Mouse (Mus musculus) gastrocnemius, postnatal 14 days (tissue): ENCODE data around the gene 1700037C18Rik. TPM values are rescaled to one million over a fixed set of nuclear protein-coding genes. Genes with fewer than 3 reads are reported as not detected.
A peak's percentile ranks its signal among the peaks of the same experiment; 100 is the strongest.

Source experiments
- DNase-seq: peaks from one replicate; pipeline ENCODE4 v3.0.0; 2021; ENCODE audit warnings: mixed read lengths
- intact Hi-C: fragments of 180-260 bp; cut with DNase I; formaldehyde crosslinking; loops from one replicate; pipeline ENCODE4 v1.15.1; 2025; ENCODE audit warnings: low total_unique reads
- long read RNA-seq, 2 experiments: library from polyadenylated mRNA; stranded (forward); transcript quantifications; one replicate each; pipeline ENCODE4 v2.0.0; 2021
- total RNA-seq, 2 experiments: library from RNA; stranded (reverse); gene quantifications; 2 replicates each; pipeline ENCODE4 v1.2.3; 2021

The 1700037C18Rik gene
- total RNA-seq: 1 to 10 TPM; 1.7 to 2.2 TPM
- long read RNA-seq, experiment 1, partial matches to known transcripts: 0 of 3 reads
- long read RNA-seq, experiment 1, other reads (novel, unspliced or antisense): 1 of 3 reads
- long read RNA-seq, experiment 2, partial matches to known transcripts: 0 of 3 reads
- long read RNA-seq, experiment 2, other reads (novel, unspliced or antisense): 3 of 3 reads

DNA sequence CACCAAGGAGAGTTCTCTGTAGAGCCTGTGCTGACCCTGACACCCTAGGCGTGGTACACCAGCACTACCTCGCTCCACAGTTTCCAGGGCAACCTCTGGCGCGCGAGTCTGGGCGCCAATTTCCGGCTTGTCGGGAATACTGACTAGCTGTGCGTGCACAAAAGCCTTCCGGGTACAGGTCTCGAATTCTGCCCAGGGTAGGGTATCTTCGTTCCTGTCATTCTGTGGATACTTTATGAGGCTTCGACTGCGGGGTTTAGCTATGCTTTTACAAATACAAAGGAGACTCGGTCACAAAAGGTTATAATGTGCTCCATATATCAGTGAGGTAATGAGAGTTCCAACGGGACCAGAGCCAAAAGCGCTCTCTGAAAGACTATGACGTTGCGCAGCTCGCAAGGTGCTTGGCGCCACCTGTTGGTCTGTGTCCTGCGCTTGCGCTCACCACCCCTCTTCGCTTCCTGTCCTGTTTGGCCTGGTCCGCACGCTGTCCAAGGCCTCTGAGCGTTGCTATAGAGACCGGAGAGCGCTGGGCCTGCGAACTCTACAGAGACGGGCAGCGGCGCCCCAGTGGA, at the start of gene 1700037C18Rik, which contains the start of gene Cluap1:
TSS of gene 1700037C18Rik (minus strand) at position 153 of the 575 bp plus-strand sequence.
TSS of gene Cluap1 (plus strand) at position 265 of the 575 bp plus-strand sequence.
- DNase-seq: peak; percentile 92
- intact Hi-C loops: loop anchor here (10.0 kb wide), 1 partner anchor 64 kb away; the partner anchor contains the start of gene Zfp174

DNA sequence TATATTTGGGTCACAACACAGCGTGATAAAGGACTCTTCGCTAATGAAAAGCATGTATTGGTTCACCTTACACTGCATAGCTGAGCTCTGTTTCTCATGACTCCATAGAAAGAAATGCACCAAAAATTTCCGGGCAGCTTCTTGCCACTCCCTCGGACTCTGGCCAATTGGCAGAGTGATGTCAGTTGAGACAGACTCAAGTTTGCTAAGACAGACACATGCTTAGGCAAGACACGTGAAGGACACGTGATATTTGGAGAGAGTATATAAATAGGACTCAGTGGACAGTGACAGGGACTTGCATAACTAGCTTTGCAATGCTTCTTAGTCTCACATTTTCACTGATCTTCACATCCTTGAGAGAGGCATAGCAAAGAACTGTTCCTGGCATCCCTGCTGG, 47.9 kb upstream of the 1700037C18Rik start:
- DNase-seq: peak; percentile 54
- intact Hi-C loops: no loop called here

DNA sequence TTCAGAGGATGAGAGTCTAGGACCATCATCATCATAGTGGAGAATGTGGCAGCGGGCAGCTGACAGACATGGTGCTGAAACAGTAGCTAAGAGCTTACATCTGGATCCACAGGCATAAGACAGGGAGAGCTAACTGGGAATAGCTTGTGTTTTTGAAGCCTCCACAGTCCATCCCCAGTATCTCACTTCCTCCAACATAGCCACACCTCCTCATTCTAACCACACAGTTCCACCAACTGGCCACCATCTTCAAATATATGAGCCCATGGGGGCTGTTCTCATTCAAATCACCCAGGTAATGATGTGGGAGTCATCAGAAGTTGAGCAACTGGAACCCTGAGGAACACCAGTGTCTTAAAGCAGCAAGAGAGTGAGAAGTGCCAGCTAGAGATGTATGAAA, 42.7 kb upstream of the 1700037C18Rik start:
- intact Hi-C loops: no loop called here
- no peak for DNase-seq

DNA sequence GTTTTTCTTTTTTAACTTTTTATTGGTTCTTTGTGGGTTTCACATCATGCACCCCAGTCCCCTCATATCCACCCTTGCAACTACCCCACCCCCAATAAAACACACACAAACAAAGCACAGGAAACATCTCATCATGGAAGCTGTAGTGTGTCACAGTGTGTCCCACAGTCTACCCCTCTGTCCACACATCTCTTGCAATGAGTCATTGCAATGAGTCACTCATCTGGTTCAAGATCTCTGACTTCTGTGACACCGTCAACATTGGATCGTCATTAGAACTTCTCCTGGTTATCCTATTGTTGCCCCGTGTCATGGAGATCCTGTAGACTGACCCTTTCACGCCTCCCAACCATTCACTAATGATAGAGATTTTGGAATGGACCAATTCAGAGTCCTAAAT, 26.2 kb upstream of the 1700037C18Rik start:
- intact Hi-C loops: no loop called here
- no peak for DNase-seq

DNA sequence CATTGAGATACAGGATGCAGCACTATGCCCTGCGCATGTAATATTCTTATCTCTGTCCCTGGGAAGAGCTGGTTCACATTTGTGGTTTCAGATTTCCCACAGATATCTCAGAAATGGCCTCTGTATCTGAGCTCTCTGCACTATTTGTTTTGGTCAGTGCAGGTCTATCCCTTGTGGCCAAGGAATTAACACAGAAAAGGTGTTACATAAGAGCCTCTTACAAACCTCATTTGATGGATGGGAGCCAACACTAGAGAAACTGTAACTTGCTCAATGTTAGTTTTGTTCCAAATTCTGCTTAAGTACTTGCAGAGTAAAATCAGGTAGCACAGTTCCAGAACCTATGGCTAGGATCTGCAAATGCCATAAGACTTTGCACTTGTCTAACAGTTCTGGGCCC, 25.6 kb upstream of the 1700037C18Rik start:
- DNase-seq: no peak
- intact Hi-C loops: no loop called here

DNA sequence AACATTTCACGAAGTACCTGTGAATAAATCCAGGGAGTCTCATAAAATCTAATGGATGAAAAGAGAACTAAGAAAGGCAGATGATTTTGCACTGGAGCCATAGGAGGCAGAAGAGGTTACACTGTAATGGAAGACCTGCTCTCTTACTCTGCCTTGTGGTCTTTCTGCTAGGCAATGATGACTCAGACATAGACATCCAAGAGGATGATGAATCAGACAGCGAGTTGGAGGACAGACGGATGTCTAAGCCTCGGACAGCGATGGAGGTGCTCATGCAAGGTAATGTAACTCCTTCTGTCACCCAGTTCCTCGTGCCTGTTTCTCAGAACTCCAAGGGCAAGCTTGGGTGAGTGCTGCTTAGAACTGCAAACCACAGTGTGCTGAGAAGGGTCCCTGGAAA, 25.0 kb upstream of the 1700037C18Rik start:
- DNase-seq: no peak
- intact Hi-C loops: no loop called here

DNA sequence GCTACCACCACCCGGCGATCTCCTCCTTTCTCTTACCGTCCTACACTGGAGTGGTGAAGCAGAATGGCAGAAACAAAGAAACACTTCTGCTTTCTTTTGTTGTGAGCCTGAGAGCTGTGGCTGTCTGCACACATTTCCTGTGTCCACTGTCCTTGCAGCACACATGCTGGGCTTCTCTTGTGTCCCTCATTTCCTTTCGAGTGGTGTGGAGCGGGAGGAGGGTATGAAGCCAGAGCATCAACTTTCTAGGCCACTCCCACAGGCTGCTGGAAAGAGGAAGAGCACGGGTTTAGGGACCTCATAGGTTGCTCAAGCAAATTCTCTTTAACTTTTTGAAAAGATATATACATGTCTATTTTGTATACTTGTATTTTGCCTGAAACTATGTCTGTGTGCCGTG, 20.7 kb upstream of the 1700037C18Rik start:
- intact Hi-C loops: no loop called here
- DNase-seq: no peak

DNA sequence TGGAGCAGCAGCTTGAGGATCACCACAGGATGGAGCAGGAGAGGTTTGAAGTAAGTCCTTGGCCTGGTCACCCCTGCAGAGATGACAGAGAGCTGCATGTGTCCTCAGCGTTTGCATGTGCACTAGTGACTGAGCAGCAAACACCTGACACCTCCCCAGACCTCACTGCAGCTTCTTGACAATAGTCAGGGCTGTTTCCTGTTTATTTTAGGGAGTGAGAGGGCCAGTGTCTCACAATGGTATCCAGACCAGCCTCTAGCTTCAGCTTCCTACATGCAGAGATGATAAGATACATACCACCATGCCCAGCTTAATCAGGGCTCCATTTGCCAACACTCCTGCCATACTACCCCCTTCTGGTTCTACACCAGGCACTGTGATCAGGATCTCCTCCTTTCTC, 20.1 kb upstream of the 1700037C18Rik start:
- no peak for DNase-seq
- intact Hi-C loops: no loop called here

DNA sequence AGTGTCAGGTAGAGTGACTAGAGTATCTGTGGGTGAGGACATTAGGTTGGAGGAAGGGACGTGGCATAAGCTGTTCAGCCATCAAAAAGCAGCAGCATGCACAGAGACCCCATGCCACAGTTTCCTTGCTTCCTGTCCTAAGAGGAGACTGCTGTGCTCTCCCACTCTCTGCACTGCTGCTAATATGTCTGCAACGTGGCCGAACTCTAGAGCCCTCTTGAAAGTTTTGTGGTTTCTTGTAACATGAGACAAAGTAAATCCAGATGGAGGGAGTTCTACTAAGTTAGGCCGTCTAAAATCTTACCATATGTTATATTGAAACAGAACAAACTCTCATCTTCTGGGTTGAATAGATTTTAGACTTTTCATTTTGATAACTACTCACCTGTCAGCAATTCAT, 15.5 kb upstream of the 1700037C18Rik start:
- intact Hi-C loops: no loop called here
- no peak for DNase-seq

DNA sequence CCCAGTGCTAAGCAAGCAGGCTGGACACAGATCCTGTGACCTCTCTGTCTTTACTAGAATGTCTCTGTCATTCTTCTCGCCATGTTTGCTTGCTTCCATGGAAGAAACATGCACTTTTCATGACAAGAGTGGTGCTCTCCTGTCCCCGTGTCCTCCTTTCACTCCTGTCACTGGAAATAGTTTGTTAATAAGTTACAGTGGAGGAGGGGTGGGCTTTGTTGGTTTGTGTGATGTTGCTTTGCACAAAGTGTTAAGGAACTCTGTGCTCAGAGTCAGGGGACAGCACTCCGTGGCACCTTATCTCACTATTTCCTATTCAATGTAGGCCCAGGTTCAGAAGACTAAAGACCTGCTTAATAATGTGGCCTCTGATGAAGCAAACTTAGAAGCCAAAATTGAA, 15.0 kb upstream of the 1700037C18Rik start:
- no peak for DNase-seq
- intact Hi-C loops: no loop called here

DNA sequence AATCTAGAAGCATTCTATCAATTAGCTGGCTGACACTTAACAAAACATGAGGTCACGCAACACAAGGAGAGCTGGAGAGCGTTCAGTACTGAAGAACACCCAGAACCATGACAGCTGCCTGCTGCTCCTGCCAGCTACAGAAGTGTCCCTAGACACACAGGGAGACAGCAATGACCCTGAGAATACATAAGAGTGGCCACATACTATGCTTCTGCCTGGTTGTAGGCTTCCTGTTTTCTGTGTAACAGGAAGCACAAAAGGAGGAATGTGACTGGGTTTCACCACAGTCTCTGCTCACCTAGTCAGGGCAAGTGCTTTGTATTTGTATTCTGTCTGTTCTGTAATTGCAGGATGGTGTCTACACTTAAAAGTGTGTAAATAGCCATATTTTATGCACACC, 12.3 kb upstream of the 1700037C18Rik start:
- intact Hi-C loops: no loop called here
- no peak for DNase-seq

DNA sequence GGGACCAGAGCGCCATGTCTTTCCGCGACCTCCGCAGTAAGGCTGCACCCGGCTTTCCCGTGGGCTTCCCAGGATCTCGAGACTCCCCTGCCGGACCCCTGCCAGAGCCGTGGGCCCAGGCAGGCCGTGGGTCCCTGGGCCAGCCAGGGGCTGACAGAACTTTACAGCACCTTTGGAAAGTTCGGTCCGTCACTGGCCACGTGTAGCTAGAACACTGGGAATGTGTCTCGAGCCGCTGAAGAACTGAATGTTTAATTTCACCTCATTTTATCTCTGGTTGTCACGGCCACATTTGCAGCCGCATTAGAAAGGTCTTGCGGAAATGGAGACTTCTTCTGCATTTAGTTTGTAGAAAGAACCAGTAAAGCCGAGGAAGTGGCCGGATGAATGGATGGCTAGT, 629 bp upstream of the 1700037C18Rik start:
- DNase-seq: no peak
- intact Hi-C loops: loop anchor here (10.0 kb wide), 1 partner anchor 64 kb away; the partner anchor contains the start of gene Zfp174

DNA sequence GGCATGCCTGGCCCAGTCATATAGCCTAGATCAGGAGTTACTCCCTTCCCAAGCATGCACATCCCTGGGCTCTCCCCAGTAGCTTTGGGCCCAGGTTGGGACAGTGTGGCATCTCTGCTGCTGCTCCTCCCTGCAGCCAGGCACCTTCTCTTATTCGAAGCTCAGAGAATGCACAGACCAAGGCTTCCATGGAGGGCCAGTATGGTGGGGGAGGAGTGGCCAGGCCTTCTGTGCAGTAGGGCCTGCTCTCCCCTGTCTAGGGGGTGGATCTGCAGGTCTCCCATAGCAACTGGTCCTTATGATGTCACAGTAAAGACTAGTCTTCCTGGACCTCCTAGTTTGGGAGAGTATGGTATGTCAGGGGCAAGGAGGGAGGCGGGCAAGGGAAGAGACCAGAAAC, 1.0 kb downstream of the 1700037C18Rik start:
- no peak for DNase-seq
- intact Hi-C loops: loop anchor here (10.0 kb wide), 1 partner anchor 63 kb away; the partner anchor contains the start of gene Zfp174

DNA sequence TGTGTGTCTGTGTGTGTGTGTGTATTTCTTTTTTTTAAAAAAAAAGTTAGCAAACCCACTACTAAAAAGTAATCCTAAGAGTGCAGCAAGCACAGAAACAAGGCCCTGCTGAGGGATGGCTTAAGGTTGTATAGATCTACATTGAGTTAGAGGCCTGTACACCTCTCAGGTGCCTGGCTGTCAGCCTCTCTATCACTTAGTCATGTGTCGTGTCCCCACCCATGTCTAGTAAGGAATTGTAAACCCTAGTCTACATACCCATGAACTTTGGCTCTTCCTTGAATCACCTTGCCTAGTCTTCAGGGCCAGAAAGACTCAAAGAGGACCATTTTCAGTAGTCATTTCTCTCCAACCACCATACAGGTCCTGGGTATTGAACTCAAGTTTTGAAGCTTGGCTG, 11.9 kb downstream of the 1700037C18Rik start:
- intact Hi-C loops: no loop called here
- no peak for DNase-seq

DNA sequence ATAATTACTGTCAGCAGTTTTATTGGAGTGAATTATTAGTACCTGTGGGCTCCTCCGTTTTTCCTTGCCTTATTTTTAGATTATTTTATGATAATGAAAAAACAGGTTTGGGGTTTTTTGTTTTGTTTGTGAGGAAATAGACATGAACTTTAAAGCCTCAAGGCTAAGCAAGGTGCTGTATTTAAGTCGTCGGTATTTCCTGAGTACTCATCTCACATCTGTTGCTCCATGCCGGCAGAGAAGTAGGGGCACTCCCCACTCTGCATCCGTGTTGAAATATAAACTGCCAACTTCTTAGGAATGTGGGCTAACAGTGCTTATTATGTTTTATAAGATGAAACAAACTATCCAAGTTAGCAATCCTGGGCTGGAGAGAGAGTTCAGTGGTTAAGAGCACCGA, 12.4 kb downstream of the 1700037C18Rik start:
- DNase-seq: no peak
- intact Hi-C loops: no loop called here

DNA sequence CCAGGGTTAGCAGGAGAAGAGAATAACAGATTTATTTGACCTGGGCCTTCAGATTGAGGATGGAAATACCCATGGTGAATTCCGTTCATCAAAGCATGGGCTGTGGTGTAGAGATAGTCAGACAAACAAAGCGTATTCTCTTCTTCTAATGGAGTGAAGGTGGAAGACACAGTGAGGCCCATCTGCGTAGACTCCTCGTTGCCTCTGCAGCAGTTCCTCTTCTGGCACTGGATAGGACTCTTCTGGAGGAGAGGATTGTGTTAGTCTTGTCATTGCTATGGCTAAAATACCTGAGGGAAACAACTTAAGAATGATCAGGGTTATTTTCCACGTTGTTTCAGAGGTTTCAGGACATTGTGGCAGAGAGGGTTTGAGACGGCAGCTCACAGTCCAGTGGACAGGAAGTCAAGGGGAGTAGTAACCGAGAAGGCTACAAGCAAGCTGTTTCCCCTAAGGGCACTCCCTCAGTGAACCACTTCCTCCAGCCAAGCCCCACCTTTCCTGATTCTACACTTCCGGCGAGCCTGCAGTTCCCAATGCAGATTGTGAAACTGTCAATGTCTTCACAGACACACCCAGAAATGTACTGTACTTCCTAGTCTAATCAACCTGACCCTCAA, 13.2 kb downstream of the 1700037C18Rik start:
- DNase-seq: peak; percentile 33
- intact Hi-C loops: no loop called here

DNA sequence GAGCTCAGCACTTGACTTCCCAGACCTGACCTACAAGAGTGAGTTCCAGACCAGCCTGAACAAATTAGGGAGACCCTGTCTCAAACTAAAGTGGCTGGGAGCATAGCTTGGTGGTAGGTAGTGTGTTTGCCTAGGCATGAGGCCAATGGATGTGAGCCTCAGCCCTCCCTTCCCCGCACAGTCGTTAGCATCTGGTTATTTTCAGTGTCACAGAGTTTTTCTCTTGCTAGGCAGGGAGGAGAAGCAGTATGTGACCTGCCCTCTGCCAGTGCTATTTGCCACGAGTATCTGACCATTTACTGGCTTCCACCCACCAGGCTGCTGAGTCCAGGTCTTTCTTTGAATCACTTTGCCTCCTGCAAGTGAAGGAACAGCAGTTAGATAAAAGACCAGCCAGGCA, 14.8 kb downstream of the 1700037C18Rik start:
- no peak for DNase-seq
- intact Hi-C loops: no loop called here

DNA sequence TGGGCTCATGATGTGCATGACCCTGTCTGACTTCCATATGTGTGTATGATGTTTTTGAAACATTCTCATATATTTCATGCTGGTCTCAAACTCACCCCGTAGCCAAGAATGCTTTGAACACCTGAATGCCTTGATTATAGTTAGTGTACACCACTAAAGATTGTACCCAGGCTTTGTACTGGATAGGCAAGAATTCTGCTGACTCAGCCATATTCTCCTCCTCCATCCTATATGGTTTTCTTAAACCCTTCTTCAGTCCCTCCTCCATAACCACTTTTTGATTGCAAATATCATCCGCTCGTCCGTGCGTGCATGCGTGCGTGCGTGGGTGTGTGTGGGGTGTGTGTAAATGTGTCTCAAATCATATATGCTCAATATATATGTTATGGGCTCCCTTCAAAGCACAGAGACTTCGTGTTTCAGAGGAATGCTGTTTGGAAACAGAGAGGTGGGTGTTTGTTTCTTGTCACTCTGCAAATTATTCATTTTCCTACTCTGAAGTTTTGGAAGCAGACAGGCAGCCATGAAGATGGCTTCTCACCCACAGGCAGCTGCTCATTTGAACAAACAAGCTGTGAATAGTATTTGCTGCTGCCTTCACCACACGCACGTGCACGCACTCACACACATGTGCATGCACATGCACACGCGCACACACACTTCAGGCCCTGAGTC, 16.7 kb downstream of the 1700037C18Rik start:
- intact Hi-C loops: no loop called here
- DNase-seq: no peak

DNA sequence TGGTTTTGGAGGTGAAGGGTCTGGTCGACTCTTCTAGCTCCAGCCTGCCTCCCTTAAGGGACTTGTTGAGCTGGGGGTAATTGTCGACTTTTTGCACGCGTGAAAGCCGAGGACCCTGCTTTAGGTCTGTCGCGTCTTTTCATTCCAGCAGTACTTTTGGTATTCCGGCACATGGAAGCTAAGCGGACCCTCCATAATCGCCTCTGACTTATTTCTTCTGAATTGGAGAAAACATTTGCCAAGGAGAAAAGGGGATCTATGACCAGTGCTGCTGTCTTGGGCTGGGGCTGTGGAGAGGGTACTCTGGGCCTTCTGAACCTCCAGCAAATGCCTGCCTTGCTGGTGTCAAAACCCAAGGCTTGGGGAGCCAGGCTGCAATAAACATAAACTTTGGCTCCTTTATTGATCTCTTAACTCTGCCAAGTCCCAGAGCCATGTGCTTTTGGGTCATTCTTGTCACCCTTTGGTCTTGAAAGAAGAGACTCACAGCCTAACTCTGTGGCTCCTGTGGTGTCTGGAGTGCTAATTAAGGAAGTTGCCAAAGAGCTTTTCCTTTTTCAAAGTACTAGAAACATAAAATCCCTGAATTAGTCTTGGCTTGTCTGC, 23.3 kb downstream of the 1700037C18Rik start:
- intact Hi-C loops: no loop called here
- no peak for DNase-seq
